Mouse (Mus musculus) stomach, postnatal 0 days (tissue): ENCODE data around the gene Nectin1.

Experiments used
- CTCF ChIP-seq: IDR thresholded peaks from 2 replicates; pipeline ENCODE4 v1.5.1; 2016; ENCODE audit warnings: antibody characterized with exemption, low read depth, mild to moderate bottlenecking, moderate library complexity
- EP300 ChIP-seq: optimal IDR thresholded peaks from 2 replicates; pipeline ENCODE3; 2016; ENCODE audit warnings: antibody characterized with exemption

- TF ChIP-seq CTCF (no peak), EP300 (no peak)
Measured at GRCm38 (mm10) chr9:43742066-43742465, 1.7 kb upstream of the Nectin1 start.
